Mouse (Mus musculus) liver, embryonic 12.5 days (tissue): ENCODE measurements around the gene C1qtnf1. TPM values are rescaled to one million over a fixed set of nuclear protein-coding genes. Genes with fewer than 3 reads are reported as not detected.
"Not testable (repeated sequence)": the region's sequence is repeated elsewhere in the genome, so short reads cannot be mapped to it uniquely, and the experiment has no call there.

ENCODE experiments used
- ATAC-seq: fragments of 200-750 bp; cut with Nextera tagmentation; 2 replicates; pipeline ENCODE4 v1.8.0; 2017; ENCODE audit warnings: moderate number of reproducible peaks, mild to moderate bottlenecking, moderate library complexity
- H3K27ac ChIP-seq: fragments of 300-500 bp; sonication (generic); 2 replicates; pipeline ENCODE4 v1.5.1; 2016; ENCODE audit warnings: mild to moderate bottlenecking
- H3K27me3 ChIP-seq: fragments of 300-500 bp; sonication (generic); replicated peaks from 2 replicates; pipeline ENCODE4 v1.6.1; 2016; ENCODE audit warnings: mild to moderate bottlenecking, moderate library complexity
- H3K36me3 ChIP-seq: fragments of 300-500 bp; sonication (generic); 2 replicates; pipeline ENCODE4 v1.6.1; 2016; ENCODE audit warnings: mild to moderate bottlenecking, moderate library complexity
- H3K4me1 ChIP-seq: fragments of 300-500 bp; sonication (generic); 2 replicates; pipeline ENCODE4 v1.6.1; 2016
- H3K4me2 ChIP-seq: fragments of 300-500 bp; sonication (generic); 2 replicates; pipeline ENCODE4 v1.6.1; 2016; ENCODE audit warnings: mild to moderate bottlenecking, moderate library complexity
- H3K4me3 ChIP-seq: fragments of 300-500 bp; sonication (generic); 2 replicates; pipeline ENCODE4 v1.5.1; 2016; ENCODE audit warnings: mild to moderate bottlenecking, moderate library complexity
- H3K9ac ChIP-seq: fragments of 300-500 bp; sonication (generic); 2 replicates; pipeline ENCODE4 v1.6.1; 2016; ENCODE audit warnings: mild to moderate bottlenecking, moderate library complexity
- H3K9me3 ChIP-seq: fragments of 300-500 bp; sonication (generic); replicated peaks from 2 replicates; pipeline ENCODE4 v1.6.1; 2016; ENCODE audit warnings: mild to moderate bottlenecking, moderate library complexity
- WGBS: fragments of 180-500 bp; shearing (Covaris S2); methylation state at CpG from one replicate; pipeline ENCODE4 v1.1.7; 2016; ENCODE audit not compliant: insufficient replicate concordance; 5-methylcytosine and 5-hydroxymethylcytosine counted together
- polyA plus RNA-seq: library from polyadenylated mRNA; unstranded; fragments of >200 nt; fragmentation: Nextera tagmentation; extraction: Ambion mirVana; gene quantifications from 2 replicates; pipeline ENCODE4 v1.2.1, GENCODE M21; 2016

The C1qtnf1 gene
- polyA plus RNA-seq = 1.8 and 2.2 TPM in 2 replicates

DNA sequence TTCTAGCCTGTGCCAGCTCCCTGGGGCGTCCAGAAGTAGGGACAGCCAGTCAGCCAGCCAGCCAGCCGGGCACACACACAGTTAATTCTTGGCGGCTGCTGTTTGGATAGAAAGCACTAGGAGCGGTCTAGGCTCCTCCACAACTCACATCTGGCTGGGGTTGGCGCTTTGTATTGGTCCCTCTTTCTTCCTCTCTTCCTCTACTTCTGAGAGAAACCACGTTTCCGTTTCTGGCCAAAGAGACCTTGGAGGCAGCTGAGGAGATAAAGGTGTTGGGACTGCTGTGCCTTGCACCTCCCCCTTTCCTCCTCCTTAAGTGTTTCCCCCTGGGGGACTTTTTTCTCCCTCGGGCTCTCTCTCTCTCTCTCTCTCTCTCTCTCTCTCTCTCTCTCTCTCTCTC lies at the start of gene C1qtnf1:
Gene C1qtnf1 (plus strand): TSS at position 218 of the 400 bp plus-strand sequence.
- ATAC-seq = no peak
- Histone ChIP-seq H3K9ac (peak within 1 kb of the TSS; percentile 29; the same call in 1 of the 2 replicates), H3K4me3 (peak within 1 kb of the TSS; percentile 15; the same call in 1 of the 2 replicates), H3K9me3 (no peaks in the 10 kb centered on the region), H3K4me2 (peak within 1 kb of the TSS; percentile 38), H3K4me1 (peaks cover 24% of the 10 kb centered on the region), H3K27me3 (peaks cover 54% of the 10 kb centered on the region), H3K27ac (peak within 1 kb of the TSS; percentile 28; the same call in 1 of the 2 replicates), H3K36me3 (no peaks in the 10 kb centered on the region)
- whole genome bisulfite sequencing = under 1% methylated on average over 8 of the region's 8 CpGs

- H3K4me3 ChIP-seq = no peak overlapping the region
- H3K9me3 ChIP-seq = no peaks in the 10 kb centered on the region
- H3K27ac ChIP-seq = no peak overlapping the region
- no peaks in the 10 kb centered on the region for H3K36me3 ChIP-seq
- no peak overlapping the region for H3K9ac ChIP-seq
- H3K4me1 ChIP-seq = no peaks in the 10 kb centered on the region
- 58% methylated on average over 6 of the region's 6 CpGs for WGBS
- no peak for ATAC-seq
- no peak overlapping the region for H3K4me2 ChIP-seq
- H3K27me3 ChIP-seq = peaks cover 15% of the 10 kb centered on the region
Measured at GRCm38 (mm10) chr11:118378656-118379055, 49.3 kb upstream of the C1qtnf1 start.

- Histone ChIP-seq H3K4me3 (no peak overlapping the region), H3K4me2 (no peak overlapping the region), H3K27ac (no peak overlapping the region), H3K9ac (no peak overlapping the region), H3K27me3 (peaks cover 9% of the 10 kb centered on the region), H3K9me3 (no peaks in the 10 kb centered on the region), H3K4me1 (no peaks in the 10 kb centered on the region), H3K36me3 (no peaks in the 10 kb centered on the region)
- WGBS = 33% methylated on average over 11 of the region's 11 CpGs
- ATAC-seq = peak; percentile 30; the same call in 1 of the 2 replicates
Measured at GRCm38 (mm10) chr11:118379251-118380009, 48.6 kb upstream of the C1qtnf1 start.

DNA sequence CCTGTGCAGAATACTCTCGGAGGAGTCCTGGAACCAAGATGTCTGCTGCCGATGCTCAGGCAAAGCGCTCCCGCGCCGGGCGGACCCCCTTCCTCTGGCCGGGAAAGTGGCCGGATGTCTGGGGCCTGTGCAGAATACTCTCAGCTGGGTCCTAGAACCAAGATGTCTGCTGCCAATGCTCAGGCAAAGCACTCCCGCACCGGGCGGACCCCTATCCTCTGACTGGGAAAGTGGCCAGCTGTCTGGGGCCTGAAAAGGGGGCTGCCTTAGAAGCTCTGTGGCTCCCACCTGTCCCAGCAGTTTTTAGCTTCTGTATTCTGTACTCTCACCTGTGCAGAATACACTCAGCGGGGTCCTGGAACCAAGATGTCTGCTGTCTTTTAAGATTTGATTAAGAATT lies 40.2 kb upstream of the C1qtnf1 start:
- WGBS = 85% methylated on average over 13 of the region's 13 CpGs
- not testable (repeated sequence) for H3K4me3 ChIP-seq, H3K36me3 ChIP-seq, H3K27me3 ChIP-seq, ATAC-seq, H3K9ac ChIP-seq, H3K4me1 ChIP-seq, H3K27ac ChIP-seq, H3K9me3 ChIP-seq, H3K4me2 ChIP-seq

- no peak for ATAC-seq
- no peak overlapping the region for H3K4me3 ChIP-seq
- no peaks in the 10 kb centered on the region for H3K9me3 ChIP-seq
- no peak overlapping the region for H3K27ac ChIP-seq
- H3K9ac ChIP-seq = no peak overlapping the region
- no peaks in the 10 kb centered on the region for H3K4me1 ChIP-seq
- H3K27me3 ChIP-seq = no peaks in the 10 kb centered on the region
- no peak overlapping the region for H3K4me2 ChIP-seq
- peaks cover 22% of the 10 kb centered on the region for H3K36me3 ChIP-seq
- WGBS = 46% methylated on average over 5 of the region's 5 CpGs
Measured at GRCm38 (mm10) chr11:118393991-118394390, 34.0 kb upstream of the C1qtnf1 start.

DNA sequence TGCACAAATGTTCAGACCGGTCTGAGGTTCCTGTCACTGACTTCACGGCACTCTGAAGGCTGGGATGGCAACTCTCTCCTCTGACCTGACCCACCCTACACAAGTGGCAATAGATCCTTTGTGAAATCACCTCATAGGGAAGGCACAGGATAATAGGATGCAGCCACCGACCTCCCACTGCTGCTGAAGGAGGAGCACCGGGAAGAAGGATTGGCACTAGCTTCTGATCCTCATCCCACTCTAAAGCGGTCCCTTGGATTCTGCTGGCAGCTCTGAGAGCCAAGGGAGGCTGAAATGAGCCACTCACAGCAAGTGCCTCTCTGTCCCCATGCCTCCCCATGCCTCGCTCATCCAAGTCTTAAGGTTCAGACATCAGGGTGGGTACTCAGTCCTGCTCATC lies 33.5 kb upstream of the C1qtnf1 start:
- H3K4me2 ChIP-seq = no peak overlapping the region
- H3K36me3 ChIP-seq = peaks cover 24% of the 10 kb centered on the region
- H3K4me1 ChIP-seq = peaks cover 4% of the 10 kb centered on the region
- no peaks in the 10 kb centered on the region for H3K9me3 ChIP-seq
- ATAC-seq = no peak
- H3K4me3 ChIP-seq = no peak overlapping the region
- H3K9ac ChIP-seq = no peak overlapping the region
- H3K27me3 ChIP-seq = no peaks in the 10 kb centered on the region
- no peak overlapping the region for H3K27ac ChIP-seq
- WGBS = 58% methylated on average over 6 of the region's 6 CpGs

- no peak overlapping the region for H3K4me2 ChIP-seq
- no peaks in the 10 kb centered on the region for H3K9me3 ChIP-seq
- peaks cover 34% of the 10 kb centered on the region for H3K4me1 ChIP-seq
- H3K27ac ChIP-seq = no peak overlapping the region
- no peak overlapping the region for H3K9ac ChIP-seq
- peaks cover 21% of the 10 kb centered on the region for H3K36me3 ChIP-seq
- ATAC-seq = no peak
- no peaks in the 10 kb centered on the region for H3K27me3 ChIP-seq
- WGBS = 83% methylated on average over 26 of the region's 26 CpGs
- no peak overlapping the region for H3K4me3 ChIP-seq
Measured at GRCm38 (mm10) chr11:118397806-118398530, 30.0 kb upstream of the C1qtnf1 start.

DNA sequence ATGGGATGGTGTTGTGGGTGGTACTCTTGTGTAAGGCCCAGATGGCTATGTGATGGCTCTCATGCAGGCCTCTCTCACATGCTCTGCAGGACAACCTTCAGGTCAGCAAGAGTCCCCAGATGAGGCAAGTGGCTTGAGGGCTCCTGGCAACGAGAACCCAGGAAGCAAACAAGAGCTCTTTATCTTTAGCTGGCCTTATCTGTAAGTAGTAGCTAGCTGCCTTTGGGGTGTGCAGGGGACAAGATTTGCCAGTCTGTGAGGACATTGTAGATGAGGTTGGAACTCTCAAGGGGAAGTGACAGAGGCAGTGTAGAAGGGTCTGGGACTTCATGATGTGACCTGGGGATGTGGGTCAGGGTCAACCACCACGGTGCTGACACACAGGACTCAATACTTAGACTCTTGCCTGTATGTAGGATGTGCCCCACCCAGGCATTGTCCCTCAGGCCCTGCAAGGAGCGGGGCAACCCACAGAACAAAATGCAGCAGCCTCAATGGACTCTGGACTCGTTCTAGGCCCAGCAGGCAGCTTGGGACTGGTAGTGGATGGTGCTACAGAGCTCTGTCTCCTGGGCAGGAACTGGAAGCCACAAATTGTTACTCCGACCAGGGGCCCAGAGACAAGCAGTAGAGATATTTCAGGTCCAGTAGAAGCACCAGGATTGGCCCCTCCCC lies 28.0 kb upstream of the C1qtnf1 start:
- Histone ChIP-seq H3K9ac (peak overlapping the region; percentile 15; the same call in 1 of the 2 replicates), H3K27me3 (no peaks in the 10 kb centered on the region), H3K36me3 (peaks cover 20% of the 10 kb centered on the region), H3K4me3 (no peak overlapping the region), H3K4me2 (peak overlapping the region; percentile 48), H3K27ac (peak overlapping the region; percentile 72), H3K9me3 (no peaks in the 10 kb centered on the region), H3K4me1 (peaks cover 34% of the 10 kb centered on the region)
- 23% methylated on average over 5 of the region's 5 CpGs for WGBS
- peak; percentile 60 for ATAC-seq

DNA sequence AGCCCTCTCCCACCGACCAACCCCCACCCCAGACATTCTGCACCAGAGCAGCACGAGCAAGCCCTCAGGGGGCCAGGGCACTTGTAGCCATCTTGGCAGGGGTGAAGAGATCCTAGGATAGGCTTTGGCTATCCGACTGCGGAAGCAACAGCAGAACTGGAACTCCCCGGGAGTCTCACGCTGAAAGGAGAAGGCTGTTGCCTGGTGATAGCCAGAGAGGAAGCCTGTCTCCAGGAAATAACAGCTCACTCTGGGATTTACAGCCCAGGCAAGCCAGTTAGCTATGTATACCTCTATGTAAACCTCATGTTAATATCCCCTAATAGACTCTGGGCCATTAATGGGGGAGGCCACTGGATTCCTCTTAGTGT lies 27.5 kb upstream of the C1qtnf1 start:
- H3K27ac ChIP-seq = peak overlapping the region; percentile 72
- peak; percentile 29; the same call in 1 of the 2 replicates for ATAC-seq
- 10% methylated on average over 6 of the region's 6 CpGs for WGBS
- H3K4me1 ChIP-seq = peaks cover 34% of the 10 kb centered on the region
- no peaks in the 10 kb centered on the region for H3K9me3 ChIP-seq
- H3K4me2 ChIP-seq = peak overlapping the region; percentile 48
- H3K36me3 ChIP-seq = peaks cover 22% of the 10 kb centered on the region
- peak overlapping the region; percentile 15; the same call in 1 of the 2 replicates for H3K9ac ChIP-seq
- no peaks in the 10 kb centered on the region for H3K27me3 ChIP-seq
- no peak overlapping the region for H3K4me3 ChIP-seq

- Histone ChIP-seq H3K27me3 (no peaks in the 10 kb centered on the region), H3K4me2 (peak overlapping the region; percentile 48), H3K4me3 (peak overlapping the region; percentile 16; the same call in 1 of the 2 replicates), H3K36me3 (peaks cover 22% of the 10 kb centered on the region), H3K27ac (peak overlapping the region; percentile 61), H3K9ac (0 out of 2 replicates have a peak overlapping the region, but pooled peaks have one; percentile 6), H3K4me1 (peaks cover 34% of the 10 kb centered on the region), H3K9me3 (no peaks in the 10 kb centered on the region)
- ATAC-seq = no peak
- WGBS = 62% methylated on average over 4 of the region's 4 CpGs
Measured at GRCm38 (mm10) chr11:118401195-118401594, 26.8 kb upstream of the C1qtnf1 start.

- Histone ChIP-seq H3K27ac (peak within 1 kb of the TSS; percentile 74), H3K4me3 (peak within 1 kb of the TSS; percentile 16; the same call in 1 of the 2 replicates), H3K36me3 (peaks cover 23% of the 10 kb centered on the region), H3K4me2 (peak within 1 kb of the TSS; percentile 48), H3K9me3 (no peaks in the 10 kb centered on the region), H3K27me3 (no peaks in the 10 kb centered on the region), H3K9ac (0 out of 2 replicates have a peak within 1 kb of the TSS, but pooled peaks have one; percentile 6), H3K4me1 (peaks cover 34% of the 10 kb centered on the region)
- peak; percentile 53 for ATAC-seq
- WGBS = 37% methylated on average over 7 of the region's 7 CpGs
Measured at GRCm38 (mm10) chr11:118401760-118402280, 26.2 kb upstream of the C1qtnf1 start, which contains the start of gene Lgals3bp. TSS of gene Lgals3bp (minus strand) at chr11:118402092.
